ENCODE assay signal across 10 mouse cellular contexts in the genomic region with DNA sequence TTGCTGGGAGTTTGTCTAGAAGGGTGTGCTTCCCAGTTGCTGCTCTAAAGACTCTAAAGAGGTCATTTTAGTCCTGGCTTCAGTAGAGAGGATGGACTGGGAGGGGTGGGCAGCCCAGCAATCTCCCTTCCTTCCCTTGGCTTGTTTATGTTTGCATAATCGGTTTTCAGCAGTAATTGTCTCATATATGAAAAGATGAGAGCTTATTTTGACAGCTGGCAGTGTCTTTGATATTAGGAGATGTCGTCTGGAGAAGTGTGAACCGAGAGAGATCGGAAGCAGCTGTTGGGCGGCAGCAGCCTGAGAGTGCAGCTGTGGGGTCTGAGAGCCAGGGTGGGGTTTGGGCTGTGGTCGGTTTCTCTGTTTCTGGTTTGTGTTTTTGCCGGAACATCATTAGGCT.
DNase-seq lines count a peak whose midpoint lies in the region; ATAC-seq lines count a peak whose summit lies in the region.
"Had no signal": no experiment of that assay in that cellular context is flagged by ENCODE, and none has a peak within 500 bp of the region (broad histone marks: within the 10 kb centered on the region; RNA-seq: fewer than 3 reads in every experiment).

No protein-coding gene starts in this region.

- 36% methylated on average over 7 of the region's 7 CpGs for WGBS in heart, embryonic 12.5 days
- 66% methylated on average over 7 of the region's 7 CpGs for whole genome bisulfite sequencing in midbrain, embryonic 11.5 days
- 40% methylated on average over 7 of the region's 7 CpGs for WGBS in midbrain, embryonic 16.5 days
- 20% methylated on average over 7 of the region's 7 CpGs for WGBS in lung, embryonic 16.5 days

- H3K27ac ChIP-seq in heart, embryonic 12.5 days (ENCODE audit: poor library complexity, severe bottlenecking), result no peak overlapping the region
- no peak overlapping the region for H3K27ac ChIP-seq in midbrain, embryonic 11.5 days (ENCODE audit: low read depth, low read length)
- no peak overlapping the region for H3K27ac ChIP-seq in midbrain, embryonic 16.5 days (ENCODE audit: low read length)
- peak overlapping the region; percentile 57 for H3K27ac ChIP-seq in lung, embryonic 16.5 days (ENCODE audit: low read length)
- H3K27ac ChIP-seq: hindbrain, embryonic 12.5 days had no signal

- peaks cover 14% of the 10 kb centered on the region for H3K4me1 ChIP-seq in heart, embryonic 12.5 days (replicated peaks)
- H3K4me1 ChIP-seq in midbrain, embryonic 11.5 days (ENCODE audit: control insufficient read depth, insufficient read depth, low read length), result no peaks in the 10 kb centered on the region; the same call in 1 of the 2 replicates
- 0 out of 2 replicates have a peak, but pooled peaks cover 2% of the 10 kb centered on the region for H3K4me1 ChIP-seq in midbrain, embryonic 16.5 days (ENCODE audit: control insufficient read depth, insufficient read depth, low read length)
- peaks cover 21% of the 10 kb centered on the region for H3K4me1 ChIP-seq in lung, embryonic 16.5 days (replicated peaks; ENCODE audit: control insufficient read depth, insufficient read depth, low read length)

- no peaks in the 10 kb centered on the region for H3K36me3 ChIP-seq in heart, embryonic 12.5 days
- H3K36me3 ChIP-seq in midbrain, embryonic 11.5 days (ENCODE audit: control insufficient read depth, insufficient read depth, low read length), result no peaks in the 10 kb centered on the region
- no peaks in the 10 kb centered on the region for H3K36me3 ChIP-seq in midbrain, embryonic 16.5 days (ENCODE audit: control insufficient read depth, insufficient read depth, low read length)
- H3K36me3 ChIP-seq in lung, embryonic 16.5 days (ENCODE audit: control insufficient read depth, insufficient read depth, low read length), result no peaks in the 10 kb centered on the region
- H3K36me3 ChIP-seq: hindbrain, embryonic 12.5 days had no signal

- H3K4me2 ChIP-seq in heart, embryonic 12.5 days, result no peak overlapping the region
- no peak overlapping the region for H3K4me2 ChIP-seq in midbrain, embryonic 11.5 days
- H3K4me2 ChIP-seq in midbrain, embryonic 16.5 days (ENCODE audit: low read length), result no peak overlapping the region
- H3K4me2 ChIP-seq in lung, embryonic 16.5 days (ENCODE audit: low read depth, low read length), result peak overlapping the region; percentile 16; the same call in 1 of the 2 replicates
- H3K4me2 ChIP-seq: hindbrain, embryonic 12.5 days had no signal

- H3K4me3 ChIP-seq in heart, embryonic 12.5 days, result no peak overlapping the region
- no peak overlapping the region for H3K4me3 ChIP-seq in midbrain, embryonic 11.5 days (ENCODE audit: low read depth, low read length)
- no peak overlapping the region for H3K4me3 ChIP-seq in midbrain, embryonic 16.5 days (ENCODE audit: low read depth, low read length)
- H3K4me3 ChIP-seq in lung, embryonic 16.5 days (ENCODE audit: low read length), result no peak overlapping the region; the same call in 1 of the 2 replicates
- H3K4me3 ChIP-seq: hindbrain, embryonic 12.5 days had no signal

- no peak overlapping the region for H3K9ac ChIP-seq in heart, embryonic 12.5 days
- H3K9ac ChIP-seq in midbrain, embryonic 11.5 days (ENCODE audit: low read length), result no peak overlapping the region
- no peak overlapping the region for H3K9ac ChIP-seq in midbrain, embryonic 16.5 days (ENCODE audit: low read depth, low read length)
- no peak overlapping the region for H3K9ac ChIP-seq in lung, embryonic 16.5 days (ENCODE audit: low read length)
- H3K9ac ChIP-seq: hindbrain, embryonic 12.5 days had no signal

- no peak for ATAC-seq in heart, embryonic 12.5 days (ENCODE audit: insufficient number of reproducible peaks, low FRiP score)
- ATAC-seq in midbrain, embryonic 11.5 days (ENCODE audit: low FRiP score), result no peak
- no peak for ATAC-seq in midbrain, embryonic 16.5 days
- ATAC-seq in lung, embryonic 16.5 days (ENCODE audit: low read depth), result peak; percentile 92

- no peaks in the 10 kb centered on the region for H3K9me3 ChIP-seq in heart, embryonic 12.5 days (replicated peaks)
- H3K9me3 ChIP-seq in midbrain, embryonic 11.5 days (ENCODE audit: control insufficient read depth, low read length), result no peaks in the 10 kb centered on the region
- H3K9me3 ChIP-seq in midbrain, embryonic 16.5 days (replicated peaks; ENCODE audit: control insufficient read depth, low read length, poor library complexity, severe bottlenecking), result no peaks in the 10 kb centered on the region
- no peaks in the 10 kb centered on the region for H3K9me3 ChIP-seq in lung, embryonic 16.5 days (ENCODE audit: control insufficient read depth, low read length)
- H3K9me3 ChIP-seq: hindbrain, embryonic 12.5 days had no signal

- peak; percentile 11 to 19 for DNase-seq in heart, adult 9 months (ENCODE audit: low spot score in 2 of 2)
- DNase-seq in midbrain, embryonic 11.5 days (ENCODE audit: low spot score, missing footprints), result peak; percentile 79
- DNase-seq in thymus, postnatal 14 days, result peak; percentile 42
- DNase-seq in adrenal gland, postnatal 10 days, result no peak
- DNase-seq in adrenal gland, adult (ENCODE audit: inconsistent age in 2 of 2, low spot score in 1 of 2), result no peak
- DNase-seq: cerebellum, adult 18-20 months had no signal

- 0 out of 2 replicates have a peak, but pooled peaks cover 2% of the 10 kb centered on the region for H3K27me3 ChIP-seq in heart, embryonic 12.5 days (replicated peaks)
- no peaks in the 10 kb centered on the region for H3K27me3 ChIP-seq in midbrain, embryonic 11.5 days (ENCODE audit: control insufficient read depth, insufficient read depth, low read length)
- H3K27me3 ChIP-seq in midbrain, embryonic 16.5 days (ENCODE audit: control insufficient read depth, insufficient read depth, low read depth, low read length), result 0 out of 2 replicates have a peak, but pooled peaks cover under 1% of the 10 kb centered on the region
- no peaks in the 10 kb centered on the region for H3K27me3 ChIP-seq in lung, embryonic 16.5 days (ENCODE audit: control insufficient read depth, insufficient read depth, low read depth, low read length)
- H3K27me3 ChIP-seq: hindbrain, embryonic 12.5 days had no signal

Comparison
In these comparisons a context has a peak if more than half of its experiments do, and no peak if none do; other contexts are left out.
1. DNase-seq: peak in heart, adult 9 months (2 of 2), midbrain, embryonic 11.5 days (single experiment) and thymus, postnatal 14 days (single experiment); none in adrenal gland, postnatal 10 days (single experiment) and adrenal gland, adult (0 of 2).